Mouse (Mus musculus) lung, adult 2 months (tissue): ENCODE measurements at regions not wholly inside any gene's neighbourhood (a gene's known extent, or its start where the extent isn't known, plus 50 kb on each side); places are given as distances from the start of the nearest gene placed in this dataset.

Experiments used
- CTCF ChIP-seq: fragments of 200-500 bp; IDR thresholded peaks from 2 replicates; pipeline ENCODE4 v1.5.1; 2011; ENCODE audit warnings: mild to moderate bottlenecking, low read length, control low read depth; ENCODE audit not compliant: insufficient read depth
- POLR2A ChIP-seq: fragments of 200-500 bp; IDR thresholded peaks from 2 replicates; pipeline ENCODE4 v1.6.1; 2011; ENCODE audit warnings: low read depth, mild to moderate bottlenecking, control low read depth, low read length, borderline replicate concordance; ENCODE audit errors: extremely low read depth

- TF ChIP-seq CTCF (no peak), POLR2A (no peak)
These were observed 998.7 kb downstream of the Tecrl start for GRCm38 (mm10) chr5:82356336-82356735.
